Mouse (Mus musculus) natural killer cell, adult 2 months (primary cell): ENCODE measurements at regions not wholly inside any gene's neighbourhood (a gene's known extent, or its start where the extent isn't known, plus 50 kb on each side); places are given as distances from the start of the nearest gene placed in this dataset.

Source experiments
- DNase-seq, 2 experiments: peaks; one replicate each; pipeline ENCODE4 v3.0.0; 2022; ENCODE audit warnings: low spot score in 2 of 2

- DNase-seq: no peak
Observed at GRCm38 (mm10) chr10:111419375-111420194, 53.4 kb upstream of the Nap1l1 start.

GRCm38 (mm10) chr10:111420195-111420838 is 52.7 kb upstream of the Nap1l1 start:
- no peak for DNase-seq

GRCm38 (mm10) chr10:111422057-111422456 is 51.0 kb upstream of the Nap1l1 start:
- no peak for DNase-seq

- peak in 1 of 2 experiments; percentile 12 for DNase-seq
Observed at GRCm38 (mm10) chr10:111422649-111423048, 50.4 kb upstream of the Nap1l1 start.
